Mouse (Mus musculus) CD4-positive naive resting alpha-beta T cell, adult 76 days (primary cell): Measurements from ENCODE around the gene BC024063. TPM values are rescaled to one million over a fixed set of nuclear protein-coding genes. Genes with fewer than 3 reads are reported as not detected.

Experiments used
- total RNA-seq: library from RNA; stranded (reverse); gene quantifications from one replicate; pipeline ENCODE4 v1.2.4, GENCODE M21; 2023

Gene BC024063
- 3.0 TPM for total RNA-seq

GRCm38 (mm10) chr10:82082728-82083621 lies at the start of gene BC024063:
Gene BC024063, plus strand, starts transcription at chr10:82083353.

GRCm38 (mm10) chr10:82047597-82048459 lies 35.3 kb upstream of the BC024063 start, which contains the start of gene Zfp873:
Gene Zfp873, plus strand, starts transcription at chr10:82048123.

GRCm38 (mm10) chr10:82127850-82128401 lies 44.8 kb downstream of the BC024063 start, which contains the start of gene AU041133:
Gene AU041133, plus strand, starts transcription at chr10:82128013.

Other genes starting within 250 kb of the BC024063 start
- 2.6 TPM for gene Gm32687, start 219.4 kb upstream of the BC024063 start, total RNA-seq
- gene Zfp781, start 152.9 kb upstream of the BC024063 start, total RNA-seq: 2.8 TPM
- gene Zfp873, start 35.2 kb upstream of the BC024063 start, total RNA-seq: 3.5 TPM
- 5.9 TPM for gene AU041133, start 44.7 kb downstream of the BC024063 start, total RNA-seq
- 6.0 TPM for gene Zfp938, start 157.9 kb downstream of the BC024063 start, total RNA-seq
- gene 4932415D10Rik, start 233.2 kb downstream of the BC024063 start, total RNA-seq: not detected